Mouse (Mus musculus) heart, postnatal 4 days (tissue): Measurements from ENCODE around the gene Akr1b3. TPM values are rescaled to one million over a fixed set of nuclear protein-coding genes. Genes with fewer than 3 reads are reported as not detected.
"Not testable (repeated sequence)": the region's sequence is repeated elsewhere in the genome, so short reads cannot be mapped to it uniquely, and the experiment has no call there.

Source experiments
- DNase-seq: peaks from one replicate; pipeline ENCODE4 v3.0.0; 2021
- total RNA-seq, 2 experiments: library from RNA; stranded (reverse); gene quantifications; 2 replicates each; pipeline ENCODE4 v1.2.3; 2021

Akr1b3 gene
- 100 to 1,000 TPM; 142 to 151 TPM for total RNA-seq

DNA sequence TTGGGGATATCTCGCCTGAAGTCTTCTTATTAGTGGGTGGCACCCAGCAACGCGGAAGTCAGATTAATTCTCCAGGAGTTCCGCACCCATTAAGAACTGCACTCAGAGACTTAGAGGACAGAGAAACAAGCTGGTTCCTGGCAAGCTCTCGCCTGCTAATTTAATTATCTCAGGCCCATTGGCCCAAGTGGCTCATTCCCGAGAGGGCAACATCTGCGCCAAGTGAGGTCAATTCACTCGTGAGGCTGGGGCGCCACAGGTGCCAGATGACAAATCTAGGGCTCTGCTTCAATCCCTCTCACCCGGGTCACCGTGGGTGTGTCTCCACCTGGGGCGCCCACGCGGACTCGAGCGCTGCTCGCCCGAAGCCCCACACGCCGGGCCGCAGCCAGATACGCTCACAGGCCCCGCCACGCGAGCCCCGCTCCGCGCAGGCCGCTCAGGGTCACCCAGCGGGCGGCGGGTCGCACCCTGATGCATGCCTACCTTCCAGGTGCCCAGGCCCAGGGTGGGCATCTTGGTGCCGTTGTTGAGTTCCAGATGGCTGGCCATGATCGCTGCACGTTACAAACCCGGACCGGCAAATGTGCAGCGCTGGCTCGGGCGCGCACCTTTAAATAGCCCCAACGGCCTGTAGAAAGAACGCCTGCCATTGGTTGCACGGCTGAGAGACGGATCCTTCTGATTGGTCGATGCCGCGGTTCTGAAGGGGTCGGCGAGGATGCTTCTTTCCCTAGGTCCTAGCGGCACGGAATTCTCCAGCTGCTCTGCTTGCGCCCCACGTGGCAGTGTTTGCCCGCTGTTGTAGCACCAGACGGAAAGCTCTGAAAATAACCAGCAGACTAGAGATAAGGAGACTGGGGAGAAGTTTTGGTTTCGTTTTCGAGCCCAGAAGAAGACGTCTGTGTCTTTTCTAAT, at the start of gene Akr1b3:
Gene Akr1b3 (minus strand): TSS at position 625 of the 918 bp plus-strand sequence.
- peak; percentile 93 for DNase-seq

DNA sequence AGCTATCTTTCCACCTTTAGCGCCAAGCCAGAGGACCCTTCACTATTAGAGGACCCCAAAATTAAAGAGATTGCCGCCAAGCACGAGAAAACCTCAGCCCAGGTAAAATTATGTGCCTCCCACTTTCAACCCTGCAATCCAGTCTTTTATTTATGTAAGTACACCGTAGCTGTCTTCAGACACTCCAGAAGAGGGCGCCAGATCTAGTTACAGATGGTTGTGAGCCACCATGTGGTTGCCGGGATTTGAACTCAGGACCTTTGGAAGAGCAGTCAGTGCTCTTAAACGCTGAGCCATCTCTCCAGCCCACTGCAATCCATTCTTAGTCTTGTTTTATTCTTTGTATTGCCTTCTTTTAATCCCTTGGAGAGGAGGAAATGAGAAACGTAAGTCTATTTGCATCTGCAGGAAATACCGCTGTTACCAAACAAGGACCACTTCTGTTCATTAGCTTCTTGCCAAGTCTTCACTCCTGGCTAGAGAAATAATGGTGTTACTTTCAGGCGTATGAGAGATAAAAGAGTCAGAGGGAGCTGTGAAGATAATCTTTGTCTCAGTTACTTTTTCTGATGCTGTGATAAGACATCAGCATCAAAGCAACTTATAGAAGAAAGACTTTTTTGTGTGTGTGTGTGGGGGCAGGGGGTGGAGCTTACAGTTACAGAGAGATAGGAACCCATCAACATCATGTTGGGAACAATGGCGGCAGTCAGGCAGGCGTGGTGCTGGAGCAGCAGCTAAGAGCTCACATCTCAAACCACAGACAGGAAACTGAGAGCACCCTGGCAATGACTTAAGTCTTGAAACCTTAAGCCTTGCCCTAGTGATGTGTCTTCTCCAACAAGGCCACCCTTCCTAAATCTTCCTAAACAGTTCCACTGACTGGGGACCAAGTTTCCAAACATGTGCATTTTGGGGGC, 47.2 kb upstream of the Akr1b3 start:
- no peak for DNase-seq

DNA sequence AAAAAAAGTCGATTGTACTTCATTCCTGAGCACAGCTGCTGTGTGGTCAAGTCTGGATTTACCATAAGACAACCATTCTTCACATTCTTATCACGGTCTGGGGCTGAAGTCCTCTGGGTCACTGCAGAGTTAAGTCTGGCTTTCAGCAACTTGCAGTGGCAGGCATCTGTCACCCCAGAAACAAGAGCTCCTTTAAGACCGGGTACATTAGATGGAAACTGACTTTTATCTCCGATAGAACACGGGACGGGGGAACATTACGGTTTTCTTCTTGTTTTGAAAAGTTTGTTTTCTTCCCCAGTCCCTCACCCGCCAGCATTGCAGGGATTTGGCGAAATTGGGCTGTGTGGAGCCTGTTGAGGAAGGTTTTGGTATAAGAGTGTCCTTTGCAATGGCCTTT, 38.6 kb upstream of the Akr1b3 start:
- DNase-seq: no peak

DNA sequence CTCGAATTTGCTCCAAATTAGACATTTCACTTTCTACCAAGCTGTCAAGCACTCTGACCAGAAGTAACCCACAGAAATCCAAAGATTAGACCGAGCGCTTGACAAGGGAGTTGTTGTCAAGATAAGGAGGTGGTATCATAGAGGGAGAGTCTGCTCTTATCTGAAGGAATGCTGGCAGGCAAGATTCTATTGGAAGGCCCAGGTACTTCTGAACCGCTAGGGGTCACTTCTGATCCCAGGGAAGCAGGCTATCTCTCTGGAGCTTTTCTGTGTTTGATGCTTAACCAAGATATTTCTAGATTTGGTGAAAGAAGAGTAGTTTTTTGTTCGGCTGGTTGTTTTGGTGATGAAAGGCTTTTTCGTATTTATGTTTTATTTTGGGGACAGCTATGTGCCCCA, 38.1 kb upstream of the Akr1b3 start:
- no peak for DNase-seq

DNA sequence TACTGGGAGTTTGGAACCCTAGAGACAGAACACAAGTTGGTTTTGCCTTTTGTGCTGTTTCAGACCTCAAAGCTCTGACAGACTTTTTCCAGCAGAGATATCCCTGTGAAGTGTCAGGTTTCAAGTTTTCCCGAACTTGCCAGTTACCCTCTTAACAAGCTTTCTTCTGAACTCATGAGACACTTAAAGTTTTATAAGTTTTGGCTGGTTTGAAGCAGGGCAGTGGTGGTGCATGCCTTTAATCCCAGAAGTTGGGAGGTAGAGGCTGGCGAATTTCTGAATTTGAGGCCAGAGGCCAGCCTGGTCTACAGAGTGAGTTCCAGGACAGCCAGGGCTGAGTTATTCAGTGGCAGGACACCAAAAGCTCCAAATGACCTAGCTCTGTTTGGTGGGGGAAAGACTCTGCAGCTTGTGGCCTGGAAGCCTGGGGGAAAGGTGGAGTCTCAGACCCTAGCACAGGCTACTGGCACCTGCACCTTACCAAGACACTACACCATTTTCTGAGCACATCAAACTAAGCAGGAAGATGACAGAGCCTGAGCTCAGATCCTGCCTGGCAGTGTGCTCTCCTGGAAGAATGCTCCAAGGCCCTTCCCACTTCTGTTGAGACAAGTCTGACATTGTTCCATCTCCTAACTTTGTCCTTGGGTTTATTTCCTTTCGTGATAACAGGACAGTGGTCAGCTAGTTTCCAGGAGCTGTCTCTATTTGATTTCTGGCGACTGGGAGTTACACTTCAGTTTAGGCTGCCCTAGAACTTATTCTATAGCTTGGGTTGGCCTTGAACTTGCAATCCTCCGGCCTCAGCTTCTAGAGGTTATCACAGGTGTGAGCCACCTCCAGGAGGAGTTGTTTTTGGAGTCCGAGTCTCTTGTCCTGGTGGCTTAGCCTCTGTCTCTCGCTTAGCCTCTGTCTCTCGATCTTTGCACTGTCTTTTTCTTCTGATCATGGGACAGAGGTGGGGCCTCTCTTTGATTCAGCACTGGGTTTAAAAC, 37.4 kb upstream of the Akr1b3 start:
- DNase-seq: no peak

DNA sequence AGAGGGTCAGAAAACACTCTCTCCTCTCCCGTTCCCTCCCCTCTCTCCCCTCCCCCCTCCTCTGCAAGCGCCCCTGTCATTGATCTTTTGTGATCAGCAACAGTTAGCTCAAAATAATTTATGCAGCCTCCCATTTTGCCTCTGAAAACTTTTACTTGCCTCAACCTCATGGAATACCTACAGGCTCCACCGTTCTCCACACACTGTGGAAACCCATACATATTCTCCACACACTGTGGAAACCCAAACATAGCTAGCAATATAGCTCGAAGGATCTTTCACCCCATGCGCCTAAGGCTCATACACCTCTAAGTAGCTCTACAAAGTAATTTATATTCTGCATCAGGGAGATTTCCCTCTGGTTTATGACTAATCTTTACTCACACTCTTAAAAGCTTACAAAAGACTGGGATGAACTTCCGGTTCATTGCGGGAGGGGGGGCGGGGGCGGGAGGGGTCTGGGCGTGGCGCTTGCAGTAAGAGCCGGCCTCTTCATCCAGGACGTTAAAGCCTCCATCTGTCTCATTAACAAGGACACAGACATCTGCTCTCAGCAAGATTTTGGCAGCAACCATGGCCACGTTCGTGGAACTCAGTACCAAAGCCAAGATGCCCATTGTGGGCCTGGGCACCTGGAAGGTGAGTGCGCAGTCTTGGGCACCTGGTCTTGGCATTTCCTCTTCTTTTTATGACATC, 36.5 kb upstream of the Akr1b3 start, which contains the start of gene Akr1b8:
Gene Akr1b8 (plus strand): TSS at position 462 of the 696 bp plus-strand sequence.
- DNase-seq: peak; percentile 13

DNA sequence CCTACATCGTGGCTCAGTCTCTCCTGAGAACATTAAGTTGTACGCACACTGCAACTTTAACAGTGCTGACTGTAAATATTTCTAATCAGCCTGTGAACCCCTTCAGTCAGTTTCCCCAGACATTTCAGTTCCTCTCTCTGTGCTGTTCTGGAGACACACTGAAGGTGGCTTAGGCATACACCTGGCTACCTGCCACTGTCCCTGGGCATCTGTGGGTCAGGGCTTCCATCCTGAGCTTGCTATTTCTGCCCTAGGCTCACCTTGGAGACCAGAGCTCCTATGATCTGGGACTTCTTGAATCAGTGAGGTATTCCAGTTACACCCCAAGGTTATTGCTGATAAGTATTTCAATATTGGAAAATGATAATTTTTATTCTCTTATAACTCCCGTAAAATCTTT, 35.1 kb upstream of the Akr1b3 start:
- DNase-seq: no peak

DNA sequence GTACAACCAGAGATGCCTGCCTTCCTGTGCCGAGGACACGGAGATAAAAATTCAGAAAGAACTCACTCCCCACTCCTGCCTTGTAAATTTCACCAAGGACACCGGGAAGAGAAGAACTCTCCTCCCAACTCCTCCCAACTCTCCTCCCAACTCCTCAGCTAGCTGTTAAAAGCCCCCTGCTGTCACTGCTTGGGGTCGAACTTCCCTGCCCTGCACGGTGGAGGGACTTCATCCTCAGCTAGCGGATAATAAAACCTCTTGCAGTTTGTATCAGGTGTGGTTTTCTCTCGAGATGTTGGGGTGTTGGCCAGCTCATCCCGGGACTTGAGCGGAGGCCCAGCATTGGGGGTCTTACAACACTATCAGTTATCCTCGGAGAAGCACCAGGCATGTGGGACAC, 34.2 kb upstream of the Akr1b3 start:
- not testable (repeated sequence) for DNase-seq

DNA sequence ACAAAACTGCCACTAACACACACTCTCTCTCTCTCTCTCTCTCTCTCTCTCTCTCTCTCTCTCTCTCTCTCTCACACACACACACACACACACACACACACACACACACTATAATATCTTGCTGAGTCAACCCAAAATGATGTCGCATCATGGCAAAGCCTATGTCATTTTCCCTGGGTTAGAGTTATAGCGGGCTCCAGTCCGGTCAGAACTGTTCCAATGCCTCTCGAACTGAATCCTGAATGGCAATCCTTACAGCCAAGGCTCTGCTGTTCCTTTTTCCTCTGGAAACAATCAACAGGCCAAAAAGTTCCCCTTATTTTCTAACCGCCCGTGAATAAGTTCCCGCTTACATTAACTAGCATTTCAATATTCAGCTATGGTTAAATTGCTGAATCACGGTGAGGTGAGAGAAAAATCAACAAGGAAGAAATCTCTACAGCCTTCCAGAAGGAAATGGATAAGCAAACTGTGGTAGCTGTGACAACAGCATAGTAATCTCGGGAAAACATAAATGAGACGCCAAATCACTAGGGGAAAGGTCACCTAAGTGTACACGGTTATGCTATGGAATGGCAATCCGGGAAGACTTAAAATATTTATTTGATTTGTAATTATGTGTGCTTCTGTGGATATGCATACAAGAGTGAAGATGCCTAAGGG, 32.9 kb upstream of the Akr1b3 start:
- DNase-seq: no peak

DNA sequence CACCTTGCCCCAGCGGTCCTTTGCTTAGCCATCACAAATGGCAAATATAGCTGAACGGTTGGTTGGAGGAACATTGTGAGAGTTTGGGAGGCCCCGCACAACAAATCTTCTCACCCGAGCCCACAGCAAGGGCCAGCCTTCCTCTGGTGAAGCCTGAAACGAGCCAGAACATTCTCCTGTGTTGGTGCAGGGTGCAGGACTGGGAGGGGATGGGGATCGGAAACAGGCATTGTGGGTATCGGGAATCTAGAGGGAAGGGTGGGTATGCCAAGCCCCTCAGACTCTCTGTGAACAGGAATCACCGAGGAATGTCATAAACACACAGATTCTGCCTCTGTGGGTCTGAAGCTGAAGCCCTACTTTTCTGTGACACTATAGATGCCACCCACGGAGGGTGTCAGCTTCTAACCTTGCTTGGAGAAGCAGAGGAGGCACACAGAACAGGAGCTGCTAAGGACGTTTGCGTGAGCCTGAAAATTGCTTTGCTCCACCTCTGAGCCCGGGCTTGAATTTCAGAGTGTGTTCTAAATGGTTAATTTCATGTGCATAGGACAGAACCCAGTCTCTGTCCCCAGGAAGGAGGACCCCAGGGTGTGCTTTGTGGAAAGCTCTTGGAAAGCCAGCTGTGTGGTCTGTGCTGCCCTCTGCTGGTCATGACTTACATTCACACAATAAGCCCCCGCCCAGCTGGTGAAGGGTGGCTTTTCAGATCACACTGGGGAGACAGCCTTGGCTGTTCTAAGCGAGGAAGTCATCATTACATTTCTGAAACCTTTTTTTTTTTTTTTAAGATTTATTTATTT, 29.0 kb upstream of the Akr1b3 start:
- DNase-seq: peak; percentile 87

DNA sequence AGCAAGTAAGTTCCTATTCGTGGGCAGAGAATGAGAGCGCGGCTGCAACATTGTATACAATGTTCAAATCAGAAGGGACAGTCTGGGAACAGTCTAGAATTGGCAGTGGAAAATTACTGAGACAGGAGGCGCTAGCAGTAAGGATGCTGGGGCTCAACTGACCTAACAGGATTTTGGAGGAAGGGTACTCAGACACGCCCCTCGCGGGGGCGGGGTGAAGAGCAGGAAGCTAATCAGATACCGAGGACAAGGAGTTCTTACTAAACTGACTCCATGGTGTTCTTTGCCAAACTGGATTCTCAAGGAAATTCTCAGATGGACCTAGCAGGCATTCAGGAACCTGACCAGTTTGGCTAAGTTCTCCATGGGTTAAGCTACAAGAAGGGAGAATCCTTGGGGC, 27.7 kb upstream of the Akr1b3 start:
- no peak for DNase-seq

DNA sequence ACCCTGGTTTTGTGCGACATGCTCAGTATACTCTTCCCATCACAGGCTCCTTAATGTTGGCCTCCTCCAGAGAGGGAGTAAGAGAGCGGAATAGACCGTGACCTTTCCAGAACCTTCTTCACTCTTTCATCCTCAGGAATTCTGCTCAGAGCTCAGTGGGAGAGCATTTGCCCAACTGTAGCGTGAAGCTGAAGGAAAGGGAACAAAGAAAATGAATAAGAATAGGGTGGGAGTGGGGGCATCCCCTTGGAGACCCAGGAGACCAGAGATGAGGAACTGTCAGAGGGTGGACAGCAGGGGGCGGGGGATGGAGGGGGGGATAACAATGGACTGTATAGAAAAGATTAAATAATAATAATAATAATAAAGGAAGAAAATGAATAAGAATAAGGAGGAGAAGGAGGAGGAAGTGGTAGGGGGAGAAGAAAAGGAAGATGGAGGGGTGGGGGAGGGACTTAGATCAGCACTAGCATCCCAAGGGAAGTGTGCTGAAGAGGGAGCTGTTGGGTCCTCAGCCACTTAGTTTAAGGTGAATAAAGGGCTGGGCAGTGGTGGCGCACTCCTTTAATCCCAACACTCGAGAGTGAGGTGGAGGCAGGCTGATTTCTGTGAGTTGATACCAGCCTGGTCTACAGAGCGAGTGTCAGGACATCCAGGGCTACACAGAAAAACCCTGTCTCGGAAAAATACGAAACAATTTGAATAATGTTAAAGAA, 27.0 kb upstream of the Akr1b3 start:
- no peak for DNase-seq

DNA sequence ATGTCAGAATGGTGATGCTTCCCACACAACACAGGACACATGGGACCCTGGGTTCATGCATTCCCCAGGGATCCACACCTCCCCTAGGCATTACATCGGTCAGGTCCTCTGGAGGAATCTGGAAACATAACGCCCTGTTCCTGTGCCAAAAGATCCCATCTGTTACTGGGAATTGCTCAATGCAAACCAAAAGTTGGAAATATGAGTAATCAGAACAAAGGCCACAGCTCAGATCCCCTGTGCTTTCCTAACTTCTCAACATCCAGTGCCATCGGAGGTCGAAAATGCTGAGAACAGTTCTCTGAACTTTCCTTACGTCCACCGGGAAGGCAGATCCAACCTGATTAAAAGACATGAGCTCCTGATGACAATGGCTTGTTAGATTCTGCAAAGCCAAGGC, 26.1 kb upstream of the Akr1b3 start:
- DNase-seq: no peak

DNA sequence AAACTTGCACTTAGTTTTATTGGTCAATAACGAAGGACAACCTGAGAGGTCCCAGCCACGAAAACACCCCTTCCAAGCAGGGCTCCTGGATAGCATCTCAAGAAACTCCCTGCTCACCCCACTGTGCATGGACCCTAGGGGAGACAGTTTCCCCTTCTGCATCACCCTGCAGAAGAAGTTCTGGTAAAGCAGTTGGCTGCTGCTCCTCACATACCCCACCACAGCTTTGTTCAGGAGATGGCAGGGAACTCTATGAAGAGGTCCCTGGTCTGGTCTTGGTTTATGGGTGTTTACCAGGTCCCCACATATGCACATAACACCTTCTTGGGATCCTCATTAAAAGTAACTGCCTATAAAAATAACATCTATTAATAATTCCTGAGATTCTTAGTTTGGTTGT, 25.2 kb upstream of the Akr1b3 start:
- no peak for DNase-seq

DNA sequence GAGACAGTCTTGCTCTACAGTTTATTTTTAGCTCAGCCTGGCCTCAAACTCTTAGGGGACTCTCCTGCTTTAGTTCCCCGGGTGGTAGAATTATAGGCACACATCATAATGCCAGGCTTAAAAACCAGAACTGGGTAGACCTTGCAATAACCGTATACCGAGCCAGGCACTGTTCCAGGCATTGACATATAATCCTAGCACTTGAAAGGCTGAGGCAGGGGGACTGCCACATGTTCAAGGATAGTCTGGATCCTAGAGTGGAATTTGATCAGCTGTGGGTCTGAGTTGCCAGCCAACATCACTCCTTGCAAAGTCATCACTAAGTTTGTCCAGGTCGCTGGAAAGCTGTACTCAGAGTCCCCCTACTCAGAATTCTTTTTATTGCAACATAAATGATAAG, 24.7 kb upstream of the Akr1b3 start:
- DNase-seq: no peak

DNA sequence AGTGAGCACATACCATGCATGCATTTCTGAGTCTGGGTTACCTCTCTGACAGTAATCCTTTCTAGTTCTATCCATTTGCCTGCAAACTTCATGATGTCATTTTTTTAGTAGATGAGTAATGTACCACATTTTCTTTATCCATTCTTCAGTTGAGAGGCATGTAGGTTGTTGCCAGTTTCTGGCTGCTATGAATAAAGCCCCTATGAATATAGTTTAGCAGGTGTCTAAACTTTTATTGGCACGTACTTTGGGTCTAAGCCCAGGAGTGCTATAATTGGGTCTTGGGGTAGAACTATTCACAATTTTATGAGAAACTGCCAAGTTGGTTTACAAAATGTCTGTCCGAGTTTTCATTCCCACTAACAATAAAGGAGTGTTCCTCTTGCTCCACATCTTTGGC, 20.5 kb upstream of the Akr1b3 start:
- DNase-seq: no peak

DNA sequence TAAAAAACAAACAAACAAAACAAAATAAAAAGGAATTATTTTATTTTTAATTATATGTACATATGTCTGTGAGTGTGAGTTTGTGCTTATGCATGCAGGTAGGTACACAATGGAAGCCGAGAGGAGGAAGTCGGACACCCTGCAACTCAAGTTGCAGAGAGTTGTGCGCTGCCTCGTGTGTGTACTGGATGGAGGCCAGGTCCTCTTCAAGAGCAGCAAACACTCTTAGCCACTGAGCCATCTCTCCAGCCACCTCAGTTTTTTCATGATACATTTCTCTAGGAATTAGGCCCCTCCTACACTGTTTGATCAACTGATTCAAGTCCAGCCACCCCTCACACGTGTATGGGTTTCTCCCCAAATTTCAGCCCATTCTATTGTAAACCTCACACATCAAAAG, 17.4 kb upstream of the Akr1b3 start:
- DNase-seq: no peak

DNA sequence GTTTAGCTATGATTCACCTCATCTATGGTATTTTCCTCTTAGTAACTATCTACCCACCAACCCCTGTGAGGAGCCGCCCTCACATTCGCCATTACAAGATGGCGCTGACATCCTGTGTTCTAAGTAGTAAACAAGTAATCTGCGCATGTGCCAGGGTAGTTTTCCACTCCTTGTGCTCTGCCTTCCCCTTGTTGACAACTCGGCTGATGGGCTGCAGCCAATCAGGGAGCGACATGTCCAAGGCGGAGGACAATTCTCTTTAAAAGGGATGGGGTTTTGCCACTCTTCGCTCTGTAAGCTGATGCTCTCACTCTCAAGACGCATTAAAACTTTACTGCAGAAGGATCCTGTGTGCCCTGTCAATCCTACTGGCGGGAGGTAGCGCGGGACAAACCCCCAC, 14.5 kb upstream of the Akr1b3 start:
- not testable (repeated sequence) for DNase-seq

DNA sequence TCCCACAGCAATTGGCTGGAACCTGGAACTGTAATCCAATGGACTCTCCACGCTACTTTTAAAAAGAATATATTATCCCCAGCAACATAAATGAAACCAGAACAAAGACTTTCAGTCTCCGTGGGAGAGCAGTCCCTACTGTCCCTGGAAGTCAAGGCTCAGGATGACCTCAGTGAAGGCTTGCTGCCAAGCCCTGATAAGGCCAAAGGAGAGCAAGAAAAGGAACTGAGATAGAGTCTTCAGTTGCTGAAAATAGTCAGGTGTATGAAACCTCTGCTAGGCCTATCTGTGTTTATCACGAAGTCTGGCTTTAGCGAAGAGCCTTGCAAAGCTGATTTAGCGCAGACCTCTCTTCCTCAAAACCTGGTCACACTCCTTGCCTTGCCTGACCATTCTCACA, 14.1 kb upstream of the Akr1b3 start:
- DNase-seq: no peak
